Mouse (Mus musculus) gastrocnemius, postnatal 36 days (tissue): ENCODE results near the gene Robo1. TPM values are rescaled to one million over a fixed set of nuclear protein-coding genes. Genes with fewer than 3 reads are reported as not detected.

ENCODE experiments used
- DNase-seq, 2 experiments: peaks; one replicate each; pipeline ENCODE4 v3.0.0; 2022
- intact Hi-C: fragments of 180-260 bp; cut with DNase I; formaldehyde crosslinking; loops from one replicate; pipeline ENCODE4 v1.15.1; 2025
- total RNA-seq, 2 experiments: library from RNA; stranded (reverse); gene quantifications; 2 replicates each; pipeline ENCODE4 v1.2.3; 2021

The Robo1 gene
- total RNA-seq, 2 experiments from 2014 or later = 1.8 to 1.9 TPM

DNA sequence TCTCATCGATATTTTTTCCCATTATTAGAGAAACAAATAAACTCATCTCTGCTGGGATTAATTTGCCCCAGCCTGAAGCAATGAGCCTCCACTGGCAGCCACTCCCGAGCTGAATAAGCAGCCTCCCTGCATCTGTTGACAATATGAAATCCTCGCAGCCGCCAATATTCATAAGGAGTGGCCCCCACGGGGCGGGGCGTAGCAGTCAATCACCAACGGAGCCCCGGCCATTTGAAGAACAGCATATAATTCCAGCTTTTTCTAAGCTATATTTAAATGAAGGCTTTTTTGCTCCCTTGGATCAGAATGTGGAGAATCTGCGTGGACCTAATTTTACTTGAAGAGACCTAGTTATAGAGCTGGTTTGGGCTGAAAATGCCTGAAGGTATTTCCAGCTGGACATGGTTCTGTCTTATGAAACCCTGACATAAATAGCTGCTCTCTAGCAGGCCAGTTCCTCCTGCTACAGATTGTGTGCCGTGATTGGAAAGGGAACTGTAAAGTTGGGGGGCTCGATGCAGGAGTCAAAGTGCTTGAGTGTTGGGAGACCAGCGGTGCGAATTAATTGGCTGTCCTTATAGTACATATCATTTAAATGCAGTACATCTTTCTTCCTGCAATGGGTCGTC is 492.1 kb downstream of the Robo1 start:
- intact Hi-C loops = no loop called here
- peak; percentile 43 to 49 for DNase-seq

DNA sequence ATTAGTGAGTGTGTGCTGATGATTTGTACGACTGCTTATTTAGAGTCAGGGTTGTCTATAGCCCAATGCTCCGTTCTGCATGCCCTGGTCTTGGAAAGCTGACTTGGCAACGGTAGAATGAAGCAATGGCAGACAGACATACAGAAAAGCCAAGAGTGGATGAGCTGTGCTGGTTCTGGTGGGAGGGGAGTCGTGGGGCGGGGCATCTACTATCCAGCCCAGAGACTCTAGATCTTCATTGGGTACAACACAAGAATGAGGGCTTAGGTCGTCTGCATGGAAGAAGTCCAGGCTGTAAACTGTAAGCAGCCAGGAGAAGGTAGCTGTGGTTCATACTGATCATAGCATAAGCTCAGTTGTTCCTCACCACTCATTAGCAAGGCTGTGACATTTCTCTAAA is 492.7 kb downstream of the Robo1 start:
- intact Hi-C loops = no loop called here
- no peak for DNase-seq

DNA sequence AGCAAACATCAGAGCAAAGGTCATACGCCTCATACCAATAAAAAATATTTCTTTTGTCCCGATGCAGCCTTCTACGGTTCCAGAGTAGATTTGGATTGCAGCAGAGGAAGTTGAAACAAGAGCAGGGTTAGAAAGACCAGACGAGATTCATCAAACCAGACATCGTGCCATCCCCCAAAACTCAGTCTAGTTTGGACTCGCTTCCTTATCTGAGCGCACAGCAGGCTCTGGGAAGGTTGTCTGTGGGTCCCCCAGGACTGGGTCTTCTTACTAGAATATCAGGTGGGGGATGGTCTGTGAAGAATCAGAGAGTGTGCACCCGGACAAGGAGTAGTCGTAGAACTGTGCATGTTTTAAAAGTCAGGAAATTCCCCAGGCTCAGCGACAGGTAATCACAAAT is 500.2 kb downstream of the Robo1 start:
- DNase-seq = no peak
- intact Hi-C loops = no loop called here

DNA sequence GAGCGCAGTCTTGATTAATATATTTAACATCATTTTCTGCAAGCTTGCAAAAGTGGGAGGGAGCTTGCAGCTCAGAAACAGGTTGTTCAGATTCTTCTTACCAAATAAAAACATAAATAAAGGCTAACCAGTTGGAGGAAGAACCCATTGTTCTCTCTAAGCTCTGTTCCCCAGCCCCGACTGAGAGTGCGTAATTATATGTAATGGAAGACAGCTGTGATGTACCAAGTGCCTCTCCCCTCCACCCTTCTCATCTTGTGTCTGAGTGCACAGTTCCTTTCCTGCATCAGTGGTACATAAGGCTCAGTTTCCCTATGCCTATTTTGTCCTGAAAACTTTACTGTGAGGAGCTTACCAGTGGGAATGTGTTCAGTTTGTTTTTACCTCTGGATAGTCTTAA is 502.8 kb downstream of the Robo1 start:
- DNase-seq = no peak
- intact Hi-C loops = no loop called here

DNA sequence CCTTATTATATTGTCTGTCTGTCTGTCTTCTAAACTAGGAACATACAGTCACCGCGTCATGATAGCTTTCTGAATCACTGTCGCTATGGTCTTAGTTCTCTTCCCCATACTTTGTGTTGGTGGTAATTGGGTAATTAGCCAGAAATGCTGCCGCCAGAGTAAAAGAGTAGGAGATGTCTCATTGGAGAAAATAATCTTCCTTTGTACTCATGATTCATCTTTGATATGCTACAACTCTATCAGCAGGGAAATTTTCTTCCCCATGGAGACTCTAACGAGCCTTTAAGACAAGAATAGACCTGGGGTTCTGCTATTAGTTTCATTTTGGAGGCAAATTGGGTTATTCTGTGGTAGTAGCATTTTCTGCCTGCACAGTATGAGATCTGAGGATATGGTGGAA is 503.4 kb downstream of the Robo1 start:
- DNase-seq = no peak
- intact Hi-C loops = no loop called here

DNA sequence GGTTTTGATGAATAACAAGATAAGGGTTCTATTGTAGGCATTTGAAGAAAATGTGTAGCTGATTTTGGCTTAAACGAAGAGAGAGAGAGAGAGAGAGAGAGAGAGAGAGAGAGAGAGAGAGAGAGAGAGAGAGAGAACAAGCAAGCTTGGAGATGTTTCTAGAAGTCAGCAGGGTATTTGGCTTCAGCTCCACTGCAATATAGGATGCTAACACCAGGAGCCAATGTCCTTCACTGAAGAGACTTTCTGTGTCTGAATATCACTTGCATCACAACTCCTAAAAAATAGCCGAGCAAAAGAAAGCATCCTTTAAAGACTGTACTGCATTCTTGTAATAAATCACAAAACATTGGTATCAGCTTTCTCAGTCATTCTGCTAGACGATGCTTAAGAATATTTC is 503.8 kb downstream of the Robo1 start:
- DNase-seq = no peak
- intact Hi-C loops = no loop called here

DNA sequence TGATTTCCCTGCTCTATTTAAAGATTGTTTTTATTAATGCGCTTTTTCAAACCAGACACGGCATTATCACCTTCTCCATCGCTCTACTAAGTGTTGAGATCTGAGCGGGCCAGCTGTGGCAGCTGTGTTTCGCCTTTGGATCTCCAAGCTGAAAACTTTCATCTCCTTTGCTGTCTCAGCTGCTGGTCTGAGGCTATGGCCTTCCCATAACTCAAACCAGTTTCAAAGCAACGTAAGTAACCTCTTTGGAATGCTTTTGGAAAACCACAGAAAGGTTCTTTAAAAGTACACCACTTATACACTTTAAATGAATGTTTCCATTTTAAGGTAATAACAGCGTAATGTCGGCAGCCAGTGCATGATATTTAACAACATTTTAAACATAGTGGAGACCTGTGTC is 520.3 kb downstream of the Robo1 start:
- DNase-seq = no peak
- intact Hi-C loops = no loop called here

DNA sequence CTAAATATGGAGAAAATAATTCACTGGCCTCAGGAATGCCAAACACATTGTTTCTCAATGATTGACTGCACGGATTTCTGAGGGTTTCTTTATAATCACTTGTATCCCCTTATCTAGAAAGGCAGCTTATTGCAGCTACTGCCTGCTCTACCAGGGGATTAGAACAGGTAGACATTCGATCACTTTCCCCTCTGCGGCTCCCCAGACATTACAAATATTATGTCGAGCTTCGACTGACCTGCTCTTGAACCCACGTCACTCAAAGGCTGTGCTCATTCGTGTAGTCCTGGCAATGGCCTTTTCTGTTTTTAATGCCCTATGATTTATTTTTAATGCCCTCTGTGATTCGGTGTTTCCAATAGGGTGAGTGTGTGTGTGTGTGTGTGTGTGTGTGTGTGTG is 521.4 kb downstream of the Robo1 start:
- intact Hi-C loops = no loop called here

DNA sequence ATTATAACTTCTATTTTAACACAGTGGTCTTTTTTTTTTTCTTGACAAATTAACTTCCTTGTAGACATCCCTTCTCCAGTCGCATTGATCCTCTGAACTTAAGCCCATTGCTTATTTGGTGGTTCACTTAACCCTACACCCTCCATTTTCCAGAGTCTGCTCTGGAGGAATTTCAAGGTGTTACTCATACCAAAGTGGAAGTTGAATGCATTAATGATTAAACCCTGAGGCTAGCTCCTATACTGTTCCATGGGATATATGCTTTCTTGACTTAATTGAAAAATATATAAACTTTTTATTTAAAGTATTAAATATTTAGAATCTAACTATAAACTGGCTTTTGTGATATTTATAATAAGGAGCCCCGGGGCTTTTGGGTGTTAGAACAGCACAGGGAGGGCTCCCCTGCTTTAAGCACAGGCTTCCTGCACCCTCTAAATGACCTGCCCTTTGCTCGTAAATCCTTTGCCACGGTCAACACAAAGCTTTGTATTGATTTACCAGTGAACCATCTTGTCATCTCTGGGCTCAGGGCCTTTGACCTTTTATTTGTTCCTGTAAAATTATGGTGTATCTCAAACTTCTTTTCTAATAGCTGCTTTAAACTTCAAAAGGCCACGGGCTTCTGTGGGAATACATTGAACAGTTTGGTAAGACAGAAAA is 522.4 kb downstream of the Robo1 start:
- no peak for DNase-seq
- intact Hi-C loops = no loop called here

More for the DNA sequence above, 521.4 kb downstream of the Robo1 start:
- DNase-seq = no peak

DNA sequence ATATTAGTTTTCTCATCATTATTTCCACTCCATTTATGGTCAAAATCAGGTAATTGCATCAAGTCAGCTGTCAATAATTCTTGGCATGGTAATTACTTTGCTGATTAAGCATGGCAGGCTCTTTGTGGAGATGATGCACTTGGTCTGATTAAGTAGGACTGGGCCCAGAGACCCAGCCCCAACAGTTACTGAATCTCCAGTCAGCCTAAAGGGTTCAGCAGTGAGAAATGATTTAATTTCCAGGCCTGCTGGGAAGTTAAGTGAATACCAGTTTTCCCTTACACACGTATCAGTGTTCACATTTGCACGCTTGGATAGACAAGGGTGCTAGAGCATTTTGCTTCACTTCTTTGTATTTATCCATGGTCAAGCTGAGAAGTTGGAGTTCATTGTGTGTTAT is 526.2 kb downstream of the Robo1 start:
- intact Hi-C loops = no loop called here
- DNase-seq = no peak

DNA sequence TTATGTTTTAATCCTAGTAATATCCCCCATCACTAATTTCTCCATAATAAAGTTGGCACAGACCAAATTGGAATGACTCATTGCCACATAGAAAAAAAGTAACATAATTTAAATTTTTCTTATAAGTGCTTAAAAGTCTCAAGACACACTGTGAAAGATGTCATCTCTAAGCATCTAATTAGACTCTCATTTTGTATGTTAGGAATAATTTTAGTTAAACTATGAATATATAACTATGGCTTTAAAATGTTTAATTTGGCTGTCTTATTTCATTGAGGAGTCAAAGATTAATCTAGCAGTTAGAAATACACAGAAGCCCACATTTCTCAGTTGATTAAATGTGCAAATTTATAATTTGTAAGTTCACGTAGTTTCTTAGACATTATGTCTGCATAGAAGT is 530.9 kb downstream of the Robo1 start:
- intact Hi-C loops = no loop called here
- no peak for DNase-seq

DNA sequence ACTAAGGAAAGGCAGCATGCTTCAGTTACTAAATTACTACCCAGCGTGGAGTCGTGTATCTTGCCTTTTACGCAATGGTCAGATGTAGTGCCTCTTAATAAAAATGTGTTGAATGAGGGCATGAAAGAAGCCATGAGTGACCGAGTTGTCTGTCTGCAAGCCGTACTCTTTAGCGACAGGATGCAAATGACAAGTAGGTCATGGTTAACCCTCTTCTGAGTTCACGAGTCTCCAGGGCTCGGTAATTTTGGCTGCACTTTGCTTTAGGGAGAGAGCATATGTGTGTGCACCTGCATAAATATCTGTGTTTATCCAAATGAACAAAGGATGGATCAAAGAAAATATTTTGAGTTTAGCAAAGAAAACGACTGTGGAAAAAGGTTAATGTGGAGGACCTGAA is 533.0 kb downstream of the Robo1 start:
- DNase-seq = no peak
- intact Hi-C loops = no loop called here

DNA sequence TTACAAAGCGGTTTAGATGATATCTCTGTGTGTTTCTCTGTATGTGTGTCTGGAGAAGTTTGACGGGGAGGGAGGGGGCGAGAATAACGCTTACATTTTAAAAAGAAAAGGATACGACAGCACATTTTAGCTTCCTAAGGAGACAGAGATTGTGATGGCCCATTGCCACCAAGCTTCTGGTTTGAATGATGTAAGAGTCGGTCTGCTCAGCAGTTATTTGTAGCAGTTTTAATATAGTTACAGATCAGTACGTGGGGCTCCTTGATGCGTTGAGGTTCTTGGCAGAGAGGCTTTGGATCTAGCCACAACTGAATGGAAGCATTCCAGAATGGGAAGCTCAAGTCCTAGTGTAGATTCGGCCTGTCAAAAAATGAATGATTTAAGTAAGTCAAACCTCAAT is 546.0 kb downstream of the Robo1 start:
- DNase-seq = no peak
- intact Hi-C loops = no loop called here

DNA sequence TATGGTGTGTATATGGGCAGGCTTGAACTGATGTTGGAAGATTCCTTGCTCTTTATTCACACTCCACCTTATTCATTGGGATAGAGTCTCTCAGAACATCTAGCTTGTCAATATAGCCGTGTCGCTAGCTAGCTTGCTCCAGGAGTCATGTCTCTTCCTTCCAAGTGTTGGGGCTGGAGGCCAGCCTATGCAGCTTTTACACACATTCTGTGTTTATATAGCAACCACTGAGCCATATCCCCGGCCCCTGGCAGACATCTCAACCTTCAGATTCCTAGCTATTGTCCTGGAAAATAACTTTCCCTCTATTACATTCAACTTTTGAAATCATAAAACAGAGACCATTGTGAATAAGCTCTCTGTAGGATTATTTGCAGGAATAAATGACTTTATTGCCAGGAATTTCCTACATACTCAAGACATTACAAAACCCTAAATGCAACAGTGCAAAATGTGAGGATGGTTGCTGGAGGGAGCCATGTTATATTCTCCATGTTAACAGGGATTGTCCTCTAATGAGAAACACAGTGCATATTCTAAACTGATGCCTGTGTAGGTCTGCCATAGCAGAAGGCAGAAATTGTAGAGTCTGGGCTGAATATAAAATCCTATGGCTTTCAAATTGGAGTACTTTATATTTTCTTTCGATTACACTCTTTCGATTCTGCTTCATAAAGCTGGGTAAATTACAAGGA is 546.9 kb downstream of the Robo1 start:
- DNase-seq = no peak
- intact Hi-C loops = no loop called here

DNA sequence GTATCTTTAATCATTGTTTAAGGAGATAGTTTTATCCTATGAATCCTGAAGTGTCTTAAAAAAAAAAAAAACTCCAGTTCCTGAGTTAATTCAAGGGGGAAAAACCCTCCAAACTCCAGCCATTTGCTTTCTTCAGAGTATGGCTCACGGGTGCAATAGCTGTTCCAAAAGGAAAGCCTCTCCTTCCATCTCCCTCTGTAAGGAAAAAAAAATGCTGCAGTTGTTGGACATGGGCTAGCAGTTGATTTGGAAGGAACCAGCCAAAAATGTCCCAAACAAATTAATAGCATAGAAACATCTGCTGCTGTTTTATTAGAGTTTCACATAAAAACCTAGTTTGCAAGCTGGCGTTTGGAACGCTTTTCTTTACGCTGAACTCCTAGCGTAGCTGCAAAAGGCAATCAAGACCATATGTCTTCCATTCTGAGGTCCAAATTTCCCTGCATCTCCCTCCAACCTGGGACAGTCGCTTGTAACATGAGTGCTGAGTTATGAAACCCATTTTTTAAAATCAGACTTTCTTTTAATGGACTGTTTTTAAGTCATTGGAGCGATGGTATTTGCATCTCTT is 553.7 kb downstream of the Robo1 start:
- intact Hi-C loops = no loop called here
- DNase-seq = no peak

DNA sequence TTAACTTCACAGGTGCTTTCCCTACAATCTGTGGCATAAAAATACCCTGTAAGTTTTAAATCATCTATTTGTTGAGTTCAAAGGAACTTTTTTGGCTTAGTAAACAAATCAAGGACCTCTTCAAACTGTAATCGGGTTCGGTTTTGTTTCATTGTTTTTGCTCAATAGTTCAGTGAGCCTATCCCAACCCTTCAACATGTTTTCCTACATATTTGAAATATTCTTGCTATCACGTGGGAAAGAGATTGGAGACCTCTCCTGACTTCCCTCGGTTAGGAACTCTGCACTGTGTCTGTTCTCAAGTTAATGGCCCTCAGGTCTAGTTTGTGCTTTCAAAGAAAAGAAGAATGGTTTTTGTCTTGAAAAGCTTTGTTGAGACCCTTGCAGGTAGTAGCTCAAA is 557.9 kb downstream of the Robo1 start:
- intact Hi-C loops = no loop called here
- no peak for DNase-seq

DNA sequence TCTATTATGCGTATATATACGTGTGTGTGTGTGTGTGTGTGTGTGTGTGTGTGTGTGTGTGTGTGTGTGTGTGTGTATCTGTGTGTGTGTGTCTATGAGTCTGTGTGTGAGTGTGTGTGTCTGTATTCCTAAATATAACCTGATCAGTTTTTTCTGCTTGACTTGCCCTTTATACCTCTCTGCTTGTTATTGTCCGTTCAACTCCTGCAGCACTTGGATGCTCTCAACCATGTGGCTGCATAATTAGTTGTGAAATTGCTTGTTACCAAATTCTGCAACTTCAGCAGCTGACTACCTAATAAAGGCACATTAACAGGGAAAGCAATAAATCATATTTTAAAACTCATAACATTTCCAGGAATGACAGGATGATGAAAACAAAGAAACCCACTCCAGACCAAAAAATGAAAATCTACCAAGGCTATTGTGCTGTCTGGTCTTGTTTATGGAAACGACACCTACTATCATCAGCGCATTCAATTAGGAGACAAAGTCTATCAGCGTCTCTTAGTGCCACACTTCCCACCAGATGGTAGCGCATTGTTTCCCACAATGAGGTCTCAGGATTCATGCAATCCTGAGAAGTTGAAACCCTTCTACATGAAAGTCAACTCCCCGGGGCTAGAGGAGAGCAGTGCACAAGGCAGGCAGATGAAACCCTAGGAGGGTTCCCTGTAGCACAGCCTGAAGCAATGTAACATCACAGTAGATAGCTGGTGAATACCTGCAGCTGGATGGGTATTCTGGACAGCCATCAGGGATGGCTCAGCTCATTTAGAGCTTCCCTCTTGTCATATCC is 567.0 kb downstream of the Robo1 start:
- no peak for DNase-seq
- intact Hi-C loops = no loop called here

DNA sequence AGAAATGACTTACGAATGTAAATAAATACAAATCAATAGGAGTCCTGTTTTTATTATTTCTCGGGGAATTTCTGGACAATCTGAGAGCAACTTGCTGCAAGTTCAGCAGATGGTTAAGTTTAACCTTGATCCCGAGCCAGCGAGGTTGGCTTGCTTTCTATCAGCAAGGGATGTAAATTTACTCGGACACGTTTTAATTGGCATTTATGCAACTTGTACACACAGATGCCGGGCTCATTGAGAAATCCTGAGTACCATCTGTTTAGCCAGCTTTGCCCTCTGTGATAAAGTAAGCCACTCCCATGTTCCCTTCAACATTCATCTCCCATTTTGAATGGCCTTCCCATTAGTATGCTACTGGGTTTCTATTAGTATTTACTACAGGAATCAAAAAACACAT is 580.0 kb downstream of the Robo1 start:
- intact Hi-C loops = no loop called here
- DNase-seq = no peak

DNA sequence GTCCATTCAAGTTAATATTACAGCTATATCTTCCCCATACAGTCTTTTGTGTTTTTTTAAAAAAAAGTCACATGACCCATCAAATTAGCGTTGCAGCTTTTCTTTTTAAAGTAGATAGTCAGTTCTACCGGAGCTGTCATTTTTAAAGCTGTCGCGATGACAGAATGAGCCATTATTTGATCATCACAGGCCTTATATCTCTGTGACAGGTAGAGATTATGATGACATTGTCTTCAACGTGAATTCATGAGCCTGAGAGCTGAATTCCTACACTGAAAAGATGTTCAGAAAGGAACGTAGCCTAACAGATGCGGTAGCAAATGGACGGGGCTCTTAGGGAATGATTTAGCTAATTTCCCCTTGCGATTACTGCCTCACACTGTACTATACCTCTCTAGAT is 581.3 kb downstream of the Robo1 start:
- DNase-seq = no peak
- intact Hi-C loops = no loop called here

DNA sequence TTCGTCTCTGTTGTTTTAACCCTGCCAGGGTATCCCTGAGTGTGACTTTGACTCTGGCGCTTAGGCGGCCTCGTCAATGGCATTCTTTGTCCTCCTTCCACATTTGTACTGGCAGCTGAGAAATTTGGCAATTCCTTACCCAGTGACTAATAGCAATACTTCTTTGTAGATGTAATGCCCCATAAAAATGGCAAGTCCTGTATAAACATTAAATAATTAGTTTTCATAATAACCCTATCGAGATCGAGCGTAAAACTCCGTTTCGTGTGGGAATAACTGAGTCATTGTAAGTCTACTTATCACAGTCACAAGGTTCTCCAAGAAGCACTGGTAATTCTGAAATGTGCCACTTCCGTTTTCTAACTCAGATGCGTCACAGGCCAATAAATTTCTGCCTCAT is 589.0 kb downstream of the Robo1 start:
- intact Hi-C loops = no loop called here
- DNase-seq = no peak

DNA sequence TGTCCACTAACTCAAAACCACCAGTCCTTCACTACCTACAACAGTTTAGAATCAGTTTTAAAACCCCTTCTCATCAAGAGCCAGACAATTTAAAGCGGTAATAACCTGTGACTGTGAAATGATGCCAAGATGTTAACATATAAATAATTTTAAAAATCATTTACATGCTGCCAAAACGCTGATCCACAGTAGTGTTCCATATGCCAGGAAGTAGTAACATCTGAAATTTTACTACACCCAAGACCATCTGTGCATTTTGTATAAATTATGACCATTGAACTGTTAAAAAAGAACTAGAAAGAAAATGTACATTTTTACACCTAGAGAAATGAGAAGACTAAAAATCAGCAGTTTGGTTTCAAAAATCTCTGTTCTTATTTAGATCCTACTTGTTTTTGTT is 600.8 kb downstream of the Robo1 start:
- no peak for DNase-seq
- intact Hi-C loops = no loop called here
